Mouse (Mus musculus) frontal cortex, postnatal 36 days (tissue): ENCODE data around the gene Vmn2r120.
"Not testable (repeated sequence)": the region's sequence is repeated elsewhere in the genome, so short reads cannot be mapped to it uniquely, and the experiment has no call there.

Source experiments
- DNase-seq, 2 experiments: peaks; one replicate each; pipeline ENCODE4 v3.0.0; 2022; ENCODE audit warnings: low spot score in 2 of 2

Vmn2r120 gene

GRCm38 (mm10) chr17:57545405-57545804, at the start of gene Vmn2r120:
TSS of gene Vmn2r120 (minus strand) at chr17:57545505.
- DNase-seq, result no peak

DNA sequence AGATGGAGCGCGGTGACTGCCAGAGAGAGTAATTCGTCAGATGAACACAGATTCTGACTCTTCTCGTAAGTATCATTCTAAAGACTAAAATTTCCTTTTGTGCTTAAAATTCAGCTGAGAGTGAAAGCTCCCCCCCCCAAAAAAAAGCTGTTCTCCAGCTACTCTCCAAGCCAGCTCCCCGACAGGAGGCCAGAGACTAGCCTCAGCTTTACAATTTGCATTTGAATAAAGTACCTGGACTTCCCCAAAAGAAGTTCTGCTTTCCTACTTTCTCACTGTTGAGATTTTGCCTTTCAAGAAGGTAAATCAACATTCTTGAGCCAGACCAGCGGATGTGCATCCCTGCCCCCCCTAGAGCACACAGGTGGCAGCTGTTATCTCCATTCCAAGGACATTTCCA, 42.0 kb upstream of the Vmn2r120 start:
- DNase-seq, result not testable (repeated sequence)

- no peak for DNase-seq
Observed at GRCm38 (mm10) chr17:57574075-57574705, 28.9 kb upstream of the Vmn2r120 start.
